Comparison of ENCODE assay signal across 10 mouse cellular contexts in genomic region chr12:28674038-28674720, GRCm38 (mm10). TPM values are rescaled to one million over a fixed set of nuclear protein-coding genes. Genes with fewer than 3 reads are reported as not detected.
DNase-seq lines count a peak whose midpoint lies in the region; ATAC-seq and TF ChIP-seq lines count a peak whose summit lies in the region.
"Had no signal": no experiment of that assay in that cellular context is flagged by ENCODE, and none has a peak within 500 bp of the region (broad histone marks: within the 10 kb centered on the region; RNA-seq: fewer than 3 reads in every experiment).

No protein-coding gene starts in this region.

- 81% methylated on average over 10 of the region's 10 CpGs for WGBS in heart, embryonic 14.5 days
- 86% methylated on average over 10 of the region's 10 CpGs for WGBS in forebrain, embryonic 12.5 days
- 66% methylated on average over 10 of the region's 10 CpGs for WGBS in liver, embryonic 15.5 days (ENCODE audit: insufficient replicate concordance)

- H3K9ac ChIP-seq in heart, embryonic 14.5 days (ENCODE audit: low read length): no peak overlapping the region
- no peak overlapping the region for H3K9ac ChIP-seq in CH12.LX (ENCODE audit: insufficient read depth, low read depth)
- H3K9ac ChIP-seq in forebrain, embryonic 12.5 days: no peak overlapping the region
- H3K9ac ChIP-seq in liver, embryonic 15.5 days: no peak overlapping the region

- peaks cover 5 to 8% of the 10 kb centered on the region in 2 experiments for H3K4me1 ChIP-seq in heart, embryonic 14.5 days (ENCODE audit: control insufficient read depth in 2 of 2, insufficient read depth in 2 of 2, low read length in 2 of 2)
- H3K4me1 ChIP-seq in CH12.LX (ENCODE audit: control insufficient read depth in 1 of 2, insufficient read depth in 2 of 2): peaks cover 0 to 11% of the 10 kb centered on the region in 2 experiments
- H3K4me1 ChIP-seq in forebrain, embryonic 12.5 days: peaks cover 12% of the 10 kb centered on the region
- peaks cover 20% of the 10 kb centered on the region for H3K4me1 ChIP-seq in liver, embryonic 15.5 days (replicated peaks)

- no peak for ATAC-seq in heart, embryonic 14.5 days (ENCODE audit: insufficient number of reproducible peaks, insufficient read depth, low FRiP score, low read depth)
- ATAC-seq in forebrain, embryonic 12.5 days (ENCODE audit: low FRiP score): no peak
- no peak for ATAC-seq in liver, embryonic 15.5 days (ENCODE audit: insufficient read depth)

- 0 out of 2 replicates have a peak, but pooled peaks cover 14% of the 10 kb centered on the region for H3K36me3 ChIP-seq in heart, embryonic 14.5 days (ENCODE audit: control insufficient read depth, insufficient read depth, low read length)
- peaks cover 18 to 20% of the 10 kb centered on the region in 2 experiments for H3K36me3 ChIP-seq in CH12.LX (replicated peaks in 1 of 2; ENCODE audit: control insufficient read depth in 1 of 2, insufficient read depth in 1 of 2, low read length in 1 of 2)
- H3K36me3 ChIP-seq in forebrain, embryonic 12.5 days (replicated peaks): 0 out of 2 replicates have a peak, but pooled peaks cover 6% of the 10 kb centered on the region
- peaks cover 6% of the 10 kb centered on the region; the same call in 1 of the 2 replicates for H3K36me3 ChIP-seq in liver, embryonic 15.5 days (replicated peaks)

- no peak for TF ChIP-seq POLR2A in CH12.LX (IDR thresholded peaks at IDR 0.05; ENCODE audit: low read depth, low read length)

- dilution Hi-C loops in CH12.LX (cut with MboI; ENCODE audit: extremely low pct_ligation_motif_present, extremely low pct_unique_long_range_greater_than_20kb, low sequenced_read_pairs): no loop called here

- no peak for TF ChIP-seq CTCF in CH12.LX (conservative IDR thresholded peaks at IDR 0.05 in 1 of 2, IDR thresholded peaks at IDR 0.05 in 1 of 2; ENCODE audit: low read depth in 2 of 2, low read length in 2 of 2)

- no peak for TF ChIP-seq EP300 in CH12.LX (IDR thresholded peaks at IDR 0.05; ENCODE audit: low read length)

- in situ Hi-C loops in CH12.LX (cut with MboI; ENCODE audit: low pct_ligation_motif_present, low pct_unique_long_range_greater_than_20kb, low sequenced_read_pairs): no loop called here

- TF ChIP-seq RAD21 in CH12.LX (IDR thresholded peaks at IDR 0.05; ENCODE audit: low read depth, low read length): no peak

- no peaks in the 10 kb centered on the region for H3K27me3 ChIP-seq in heart, embryonic 14.5 days (ENCODE audit: control insufficient read depth, insufficient read depth, low read length)
- no peaks in the 10 kb centered on the region for H3K27me3 ChIP-seq in CH12.LX (replicated peaks)
- no peaks in the 10 kb centered on the region for H3K27me3 ChIP-seq in forebrain, embryonic 12.5 days
- no peaks in the 10 kb centered on the region for H3K27me3 ChIP-seq in liver, embryonic 15.5 days
- H3K27me3 ChIP-seq: midbrain, embryonic 12.5 days; Patski had no signal

- no peak overlapping the region for H3K27ac ChIP-seq in heart, embryonic 14.5 days (replicated peaks in 1 of 2; ENCODE audit: control insufficient read depth in 1 of 2, insufficient read depth in 1 of 2, low read depth in 2 of 2, low read length in 2 of 2)
- H3K27ac ChIP-seq in CH12.LX (ENCODE audit: insufficient read depth, low read depth): no peak overlapping the region
- H3K27ac ChIP-seq in forebrain, embryonic 12.5 days: 0 out of 2 replicates have a peak overlapping the region, but pooled peaks have one; percentile 89
- no peak overlapping the region for H3K27ac ChIP-seq in liver, embryonic 15.5 days (replicated peaks)

- DNase-seq in heart, adult 18-20 months: no peak
- no peak for DNase-seq in CH12.LX (ENCODE audit: extremely low read depth)
- DNase-seq in adrenal gland, adult (ENCODE audit: inconsistent age in 2 of 2, low spot score in 1 of 2): no peak
- no peak for DNase-seq in left cerebral cortex, adult 11 months (ENCODE audit: low spot score)
- no peak for DNase-seq in cerebellum, postnatal 14 days

- peaks cover 14% of the 10 kb centered on the region for H3K79me2 ChIP-seq in CH12.LX (replicated peaks; ENCODE audit: control insufficient read depth, extremely low read depth, insufficient read depth, poor library complexity, severe bottlenecking)

- H3K4me2 ChIP-seq in heart, embryonic 14.5 days (ENCODE audit: low read length): peak overlapping the region; percentile 74
- H3K4me2 ChIP-seq in CH12.LX (ENCODE audit: insufficient read depth, low read depth, poor library complexity, severe bottlenecking): peak overlapping the region; percentile 64; the same call in 1 of the 2 replicates
- peak overlapping the region; percentile 55; the same call in 1 of the 2 replicates for H3K4me2 ChIP-seq in forebrain, embryonic 12.5 days
- H3K4me2 ChIP-seq in liver, embryonic 15.5 days: peak overlapping the region; percentile 84; the same call in 1 of the 2 replicates

- peak overlapping the region in 1 of 2 experiments; percentile 64; a peak in 1 of 4 replicates for H3K4me3 ChIP-seq in heart, embryonic 14.5 days (ENCODE audit: control insufficient read depth in 1 of 2, insufficient read depth in 1 of 2, low read depth in 1 of 2, low read length in 2 of 2)
- peak overlapping the region in 1 of 3 experiments; percentile 85 for H3K4me3 ChIP-seq in CH12.LX (replicated peaks in 1 of 3; ENCODE audit: low read depth in 2 of 3, low read length in 2 of 3, poor library complexity in 1 of 3)
- H3K4me3 ChIP-seq in forebrain, embryonic 12.5 days (replicated peaks): peak overlapping the region; percentile 46; the same call in 1 of the 2 replicates
- H3K4me3 ChIP-seq in liver, embryonic 15.5 days (replicated peaks): no peak overlapping the region

- no peaks in the 10 kb centered on the region for H3K9me3 ChIP-seq in heart, embryonic 14.5 days (ENCODE audit: control insufficient read depth, low read length)
- no peaks in the 10 kb centered on the region for H3K9me3 ChIP-seq in CH12.LX (replicated peaks; ENCODE audit: low read length)
- no peaks in the 10 kb centered on the region for H3K9me3 ChIP-seq in forebrain, embryonic 12.5 days
- H3K9me3 ChIP-seq in liver, embryonic 15.5 days (replicated peaks): no peaks in the 10 kb centered on the region
- H3K9me3 ChIP-seq: midbrain, embryonic 12.5 days had no signal

TF ChIP-seq in CH12.LX, 34 proteins besides CTCF, POLR2A, EP300 and RAD21:
- no peak for TF ChIP-seq CHD2 (IDR thresholded peaks at IDR 0.05; ENCODE audit: low read length)
- TF ChIP-seq PAX5 (IDR thresholded peaks at IDR 0.05; ENCODE audit: low read length): no peak
- TF ChIP-seq IRF4 (IDR thresholded peaks at IDR 0.05; ENCODE audit: low read depth, low read length): no peak
- TF ChIP-seq E2F4 (IDR thresholded peaks at IDR 0.05; ENCODE audit: insufficient replicate concordance, low read depth, low read length): no peak
- no peak for TF ChIP-seq JUN (IDR thresholded peaks at IDR 0.05; ENCODE audit: insufficient read depth, low read depth, low read length)
- no peak for TF ChIP-seq NRF1 (IDR thresholded peaks at IDR 0.05; ENCODE audit: low read depth, low read length)
- TF ChIP-seq NELFE (IDR thresholded peaks at IDR 0.05; ENCODE audit: low read depth, low read length): no peak
- no peak for TF ChIP-seq MAFK (IDR thresholded peaks at IDR 0.05; ENCODE audit: insufficient replicate concordance, low read length)
- no peak for TF ChIP-seq GABPA (IDR thresholded peaks at IDR 0.05; ENCODE audit: insufficient replicate concordance, low read depth, low read length)

RNA-seq across cellular contexts. Expression of gene Adi1, which starts 0.9 kb away (rescaled TPM):
- polyA plus RNA-seq in heart, embryonic 14.5 days (2014; fragmentation: Nextera tagmentation; extraction: Ambion mirVana): 44.0 and 50.6 TPM in 2 replicates
- total RNA-seq in heart, adult 18-20 months (2021): 10 to 100 TPM; 59.5 to 63.5 TPM
- total RNA-seq in CH12.LX (2012; rRNA removed) (25.3 and 27.7 TPM in 2 replicates), CH12.LX (2014; rRNA removed) (32.3 and 37.5 TPM in 2 replicates)
- 58.3 and 74.6 TPM in 2 replicates for polyA plus RNA-seq in CH12.LX (2012; ENCODE audit: insufficient read length, low read depth)
- 41.6 and 44.1 TPM in 2 replicates for polyA plus RNA-seq in forebrain, embryonic 12.5 days (2016; fragmentation: Nextera tagmentation; extraction: Ambion mirVana)
- 53.4 and 56.7 TPM in 2 replicates for polyA plus RNA-seq in liver, embryonic 15.5 days (2015; fragmentation: Nextera tagmentation; extraction: Ambion mirVana)

RNA-seq across cellular contexts. Expression of gene Rnaseh1, which starts 24.8 kb away (rescaled TPM):
- 15.2 and 16.0 TPM in 2 replicates for polyA plus RNA-seq in heart, embryonic 14.5 days (2014; fragmentation: Nextera tagmentation; extraction: Ambion mirVana)
- total RNA-seq in heart, adult 18-20 months (2021): 1 to 10 TPM; 8.0 to 9.5 TPM
- 31.1 and 31.6 TPM in 2 replicates for total RNA-seq in CH12.LX (2012; rRNA removed)
- total RNA-seq in CH12.LX (2014; rRNA removed): 33.8 and 34.9 TPM in 2 replicates
- 33.4 and 36.3 TPM in 2 replicates for polyA plus RNA-seq in CH12.LX (2012; ENCODE audit: insufficient read length, low read depth)
- polyA plus RNA-seq in forebrain, embryonic 12.5 days (2016; fragmentation: Nextera tagmentation; extraction: Ambion mirVana): 29.0 and 30.2 TPM in 2 replicates
- polyA plus RNA-seq in liver, embryonic 15.5 days (2015; fragmentation: Nextera tagmentation; extraction: Ambion mirVana): 10.8 and 11.7 TPM in 2 replicates

RNA-seq across cellular contexts. Expression of gene Rps7, which starts 38.4 kb away (rescaled TPM):
- 553 and 621 TPM in 2 replicates for polyA plus RNA-seq in heart, embryonic 14.5 days (2014; fragmentation: Nextera tagmentation; extraction: Ambion mirVana)
- total RNA-seq in heart, adult 18-20 months (2021): 100 to 1,000 TPM; 268 to 303 TPM
- total RNA-seq in CH12.LX (2012; rRNA removed) (2,570 and 2,803 TPM in 2 replicates), CH12.LX (2014; rRNA removed) (2,791 and 3,047 TPM in 2 replicates)
- polyA plus RNA-seq in CH12.LX (2012; ENCODE audit: insufficient read length, low read depth): 753 and 994 TPM in 2 replicates
- 650 and 690 TPM in 2 replicates for polyA plus RNA-seq in forebrain, embryonic 12.5 days (2016; fragmentation: Nextera tagmentation; extraction: Ambion mirVana)
- 293 and 369 TPM in 2 replicates for polyA plus RNA-seq in liver, embryonic 15.5 days (2015; fragmentation: Nextera tagmentation; extraction: Ambion mirVana)

RNA-seq across cellular contexts. Expression of gene Colec11, which starts 51.0 kb away (rescaled TPM):
- 14.4 and 17.4 TPM in 2 replicates for polyA plus RNA-seq in heart, embryonic 14.5 days (2014; fragmentation: Nextera tagmentation; extraction: Ambion mirVana)
- total RNA-seq in heart, adult 18-20 months (2021): 10 to 100 TPM; 14.1 to 15.6 TPM
- total RNA-seq in CH12.LX (2012; rRNA removed): not detected in 2 replicates
- total RNA-seq in CH12.LX (2014; rRNA removed): not detected in 2 replicates
- polyA plus RNA-seq in CH12.LX (2012; ENCODE audit: insufficient read length, low read depth): not detected in 2 replicates
- polyA plus RNA-seq in forebrain, embryonic 12.5 days (2016; fragmentation: Nextera tagmentation; extraction: Ambion mirVana): 0.22 and 0.23 TPM in 2 replicates
- polyA plus RNA-seq in liver, embryonic 15.5 days (2015; fragmentation: Nextera tagmentation; extraction: Ambion mirVana): 15.6 and 17.8 TPM in 2 replicates
